Mouse (Mus musculus) small intestine, adult 2 months (tissue): ENCODE data around the gene Cfap54. TPM values are rescaled to one million over a fixed set of nuclear protein-coding genes. Genes with fewer than 3 reads are reported as not detected.

Experiments used
- H3K27ac ChIP-seq: fragments of 200-500 bp; 2 replicates; pipeline ENCODE4 v1.5.1; 2012; ENCODE audit warnings: low read depth, low read length, control low read depth, inconsistent platforms; ENCODE audit not compliant: insufficient read depth
- H3K27me3 ChIP-seq: fragments of 200-500 bp; 2 replicates; pipeline ENCODE4 v1.6.1; 2012; ENCODE audit warnings: mild to moderate bottlenecking, moderate library complexity, low read length, inconsistent platforms; ENCODE audit not compliant: control insufficient read depth, insufficient read depth
- H3K36me3 ChIP-seq: fragments of 200-500 bp; 2 replicates; pipeline ENCODE4 v1.6.1; 2012; ENCODE audit warnings: mild to moderate bottlenecking, low read length, control low read depth, inconsistent platforms; ENCODE audit not compliant: control insufficient read depth, insufficient read depth
- H3K4me1 ChIP-seq: fragments of 200-500 bp; 2 replicates; pipeline ENCODE4 v1.6.1; 2012; ENCODE audit warnings: low read length, inconsistent platforms, mixed read lengths; ENCODE audit not compliant: control insufficient read depth, insufficient read depth, insufficient read length
- H3K4me3 ChIP-seq: fragments of 200-500 bp; 2 replicates; pipeline ENCODE4 v1.5.1; 2012; ENCODE audit warnings: low read depth, mild to moderate bottlenecking, control low read depth, inconsistent platforms, low read length, moderate library complexity
- CTCF ChIP-seq: fragments of 200-500 bp; IDR thresholded peaks from 2 replicates; pipeline ENCODE4 v1.5.1; 2012; ENCODE audit warnings: low read depth, mild to moderate bottlenecking, control low read depth, inconsistent platforms, low read length, moderate library complexity, mixed read lengths; ENCODE audit not compliant: insufficient replicate concordance, insufficient read length; ENCODE audit errors: extremely low read depth
- POLR2A ChIP-seq: fragments of 200-500 bp; IDR thresholded peaks from 2 replicates; pipeline ENCODE4 v1.6.1; 2012; ENCODE audit warnings: low read depth, mild to moderate bottlenecking, control low read depth, inconsistent platforms, low read length, moderate library complexity
- WGBS: fragments of 180-500 bp; shearing (Covaris S2); methylation state at CpG from one replicate; pipeline ENCODE4 v1.1.7; 2018; 5-methylcytosine and 5-hydroxymethylcytosine counted together
- polyA plus RNA-seq: library from polyadenylated mRNA; depleted of rRNA; stranded (reverse); fragments of >200 nt; gene quantifications from 2 replicates; pipeline ENCODE4 v1.2.3, GENCODE M21; 2012

The Cfap54 gene
- polyA plus RNA-seq, 1 experiment: 0.13 TPM

DNA sequence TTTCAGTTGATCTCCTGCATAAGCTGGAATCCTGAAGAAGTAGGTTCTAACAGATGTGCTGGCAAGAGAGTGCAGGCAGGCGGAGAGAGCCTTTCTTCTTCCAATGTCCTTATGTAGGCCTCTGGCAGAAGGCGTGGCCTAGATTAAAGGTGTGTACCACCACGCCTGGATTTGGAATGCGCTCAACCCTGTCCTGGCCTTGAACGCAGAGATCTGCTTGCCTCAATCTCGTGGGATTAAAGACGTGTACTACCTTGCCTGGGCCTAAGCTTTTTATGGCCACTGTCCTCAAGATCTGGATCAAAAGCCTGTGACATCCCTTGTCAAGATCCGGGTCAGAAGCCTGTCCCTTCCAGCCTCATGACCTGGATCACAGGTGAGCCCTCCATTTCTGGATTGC, 32.5 kb upstream of the Cfap54 start:
- no peaks in the 10 kb centered on the region for H3K4me1 ChIP-seq
- no peaks in the 10 kb centered on the region for H3K36me3 ChIP-seq
- H3K27me3 ChIP-seq: no peaks in the 10 kb centered on the region
- WGBS: 57% methylated on average over 8 of the region's 8 CpGs
- H3K4me3 ChIP-seq: no peak overlapping the region
- TF ChIP-seq CTCF: no peak
- no peak for TF ChIP-seq POLR2A
- H3K27ac ChIP-seq: no peak overlapping the region

- TF ChIP-seq POLR2A (no peak), CTCF (no peak)
- WGBS: 91% methylated on average over 6 of the region's 6 CpGs
Measured at GRCm38 (mm10) chr10:93112021-93112420, 30.6 kb upstream of the Cfap54 start.

DNA sequence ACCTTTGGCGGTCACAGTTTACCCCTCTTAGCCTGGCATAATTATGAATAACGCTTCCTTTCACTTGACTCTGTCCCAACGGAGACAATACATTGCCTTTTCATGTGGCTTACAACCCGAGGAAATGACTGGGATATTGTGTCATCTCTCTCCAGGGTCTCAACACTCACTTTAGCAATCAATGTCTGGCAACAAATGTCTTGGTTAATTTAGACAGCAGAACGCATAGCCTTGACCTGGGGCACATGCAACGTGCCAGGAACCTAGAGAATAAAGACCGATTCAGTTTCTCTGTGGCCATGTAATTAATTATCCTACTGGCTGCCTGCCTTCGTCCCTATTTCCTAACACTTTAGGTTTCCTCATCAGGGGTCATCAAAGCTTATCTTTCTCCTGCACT, 30.0 kb upstream of the Cfap54 start:
- Histone ChIP-seq H3K4me3 (no peak overlapping the region), H3K27me3 (no peaks in the 10 kb centered on the region), H3K4me1 (no peaks in the 10 kb centered on the region), H3K27ac (no peak overlapping the region), H3K36me3 (no peaks in the 10 kb centered on the region)
- TF ChIP-seq CTCF (no peak), POLR2A (no peak)
- WGBS: 68% methylated on average over 8 of the region's 8 CpGs

More at GRCm38 (mm10) chr10:93112021-93112420, 30.6 kb upstream of the Cfap54 start:
- Histone ChIP-seq H3K4me1 (no peaks in the 10 kb centered on the region), H3K4me3 (no peak overlapping the region), H3K27me3 (no peaks in the 10 kb centered on the region), H3K27ac (no peak overlapping the region), H3K36me3 (no peaks in the 10 kb centered on the region)

DNA sequence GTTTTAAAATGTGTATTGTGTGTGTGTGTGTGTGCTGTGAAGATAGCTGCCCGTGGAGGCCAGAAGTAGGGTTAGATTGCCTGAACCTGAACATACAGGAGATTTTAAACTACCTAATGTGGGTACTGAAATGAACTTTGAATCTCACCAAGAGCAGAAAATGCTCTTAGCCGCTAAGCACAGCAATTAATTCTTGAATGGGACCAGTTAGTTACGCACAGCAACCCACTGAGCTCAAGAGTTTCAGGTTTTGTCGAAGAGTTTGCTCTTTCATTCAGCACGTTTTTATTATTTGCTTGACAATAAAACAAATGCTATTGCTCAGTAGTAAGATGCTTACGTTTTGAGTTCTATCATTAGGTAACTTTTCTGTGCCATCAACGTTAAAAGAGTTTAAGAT, 23.9 kb upstream of the Cfap54 start:
- Histone ChIP-seq H3K36me3 (no peaks in the 10 kb centered on the region), H3K27me3 (no peaks in the 10 kb centered on the region; the same call in 1 of the 2 replicates), H3K4me3 (no peak overlapping the region), H3K4me1 (no peaks in the 10 kb centered on the region), H3K27ac (no peak overlapping the region)
- WGBS: 82% methylated on average over 7 of the region's 7 CpGs
- TF ChIP-seq CTCF (no peak), POLR2A (no peak)

- WGBS: 66% methylated on average over 6 of the region's 6 CpGs
- TF ChIP-seq CTCF (no peak), POLR2A (no peak)
- Histone ChIP-seq H3K4me1 (no peaks in the 10 kb centered on the region), H3K27ac (no peak overlapping the region), H3K4me3 (no peak overlapping the region), H3K27me3 (no peaks in the 10 kb centered on the region; the same call in 1 of the 2 replicates), H3K36me3 (no peaks in the 10 kb centered on the region)
Measured at GRCm38 (mm10) chr10:93104357-93104756, 22.9 kb upstream of the Cfap54 start.

DNA sequence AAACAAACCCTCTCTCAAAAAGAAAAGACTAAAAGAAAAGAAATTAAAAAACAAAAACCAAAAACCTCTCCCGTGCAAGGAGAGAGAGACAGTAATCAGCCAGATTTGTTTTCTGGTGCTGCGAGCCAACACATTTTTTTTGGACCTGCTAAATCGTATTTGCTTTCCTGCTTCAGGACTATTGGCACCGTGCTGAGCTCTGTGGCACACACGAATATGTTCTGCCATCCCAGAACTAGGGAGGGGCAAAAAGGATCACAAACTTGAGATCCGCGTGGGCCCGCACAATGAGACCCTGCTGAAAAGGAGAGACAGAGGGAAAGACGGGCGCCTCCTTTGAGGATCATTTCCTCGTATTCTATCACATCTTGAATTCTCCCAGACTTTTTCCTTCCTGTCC, 22.3 kb upstream of the Cfap54 start:
- no peaks in the 10 kb centered on the region; the same call in 1 of the 2 replicates for H3K27me3 ChIP-seq
- no peaks in the 10 kb centered on the region for H3K4me1 ChIP-seq
- no peaks in the 10 kb centered on the region for H3K36me3 ChIP-seq
- 69% methylated on average over 11 of the region's 11 CpGs for WGBS
- no peak for TF ChIP-seq CTCF
- TF ChIP-seq POLR2A: no peak
- no peak overlapping the region for H3K27ac ChIP-seq
- H3K4me3 ChIP-seq: no peak overlapping the region

DNA sequence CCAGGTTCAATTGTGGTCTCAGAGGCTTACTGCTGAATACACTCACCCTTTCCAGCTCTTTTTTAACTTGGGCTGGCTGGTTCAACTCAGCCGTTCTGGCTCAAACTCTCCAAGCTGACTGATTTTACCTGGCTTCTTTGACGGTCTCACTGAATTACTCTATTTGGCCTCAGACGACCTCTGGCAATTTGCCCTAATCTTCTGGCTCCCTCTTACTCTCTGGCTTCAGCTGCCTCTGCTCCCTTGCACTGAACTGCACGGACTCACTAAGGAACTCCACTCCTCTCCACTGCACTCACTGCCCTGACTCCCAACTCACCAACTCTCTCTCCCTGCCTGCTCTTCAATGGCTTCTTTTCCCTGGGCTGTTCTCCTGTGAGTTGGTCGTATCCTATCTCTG, 20.9 kb upstream of the Cfap54 start:
- no peak overlapping the region for H3K4me3 ChIP-seq
- H3K4me1 ChIP-seq: no peaks in the 10 kb centered on the region
- no peaks in the 10 kb centered on the region for H3K36me3 ChIP-seq
- TF ChIP-seq POLR2A (no peak), CTCF (no peak)
- 29% methylated on average over 5 of the region's 5 CpGs for WGBS
- no peaks in the 10 kb centered on the region; the same call in 1 of the 2 replicates for H3K27me3 ChIP-seq
- H3K27ac ChIP-seq: no peak overlapping the region

- 40% methylated on average over 7 of the region's 7 CpGs for WGBS
- H3K27ac ChIP-seq: no peak overlapping the region
Measured at GRCm38 (mm10) chr10:93098211-93098805, 16.9 kb upstream of the Cfap54 start.

More at GRCm38 (mm10) chr10:93098211-93098805, 16.9 kb upstream of the Cfap54 start:
- TF ChIP-seq POLR2A (no peak), CTCF (no peak)
- H3K4me3 ChIP-seq: no peak overlapping the region
- H3K36me3 ChIP-seq: no peaks in the 10 kb centered on the region
- no peaks in the 10 kb centered on the region for H3K4me1 ChIP-seq
- H3K27me3 ChIP-seq: no peaks in the 10 kb centered on the region; the same call in 1 of the 2 replicates
